Comparison of ENCODE assay signal across 25 mouse cellular contexts in the genomic region with DNA sequence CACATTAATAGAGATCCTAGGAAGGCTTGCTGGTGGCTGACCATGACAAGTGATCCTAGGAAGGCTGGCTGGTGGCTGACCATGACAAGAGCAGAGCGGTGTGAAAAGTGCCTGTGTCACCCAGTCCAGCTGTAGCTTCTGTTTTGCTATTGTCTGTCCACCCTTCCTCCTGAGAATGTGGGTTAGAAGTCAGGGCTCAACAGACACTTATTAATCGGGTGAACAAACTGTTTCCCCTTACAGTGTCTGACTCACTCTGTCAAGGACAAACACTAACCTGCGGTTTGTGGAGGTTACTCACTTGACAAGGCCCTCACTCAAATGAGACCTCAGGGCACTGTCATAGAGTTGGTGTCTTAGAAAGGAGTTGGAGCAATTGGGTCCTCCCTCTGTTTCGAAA. TPM values are rescaled to one million over a fixed set of nuclear protein-coding genes. Genes with fewer than 3 reads are reported as not detected.
DNase-seq lines count a peak whose midpoint lies in the region; ATAC-seq and TF ChIP-seq lines count a peak whose summit lies in the region.
"Had no signal": no experiment of that assay in that cellular context is flagged by ENCODE, and none has a peak within 500 bp of the region (broad histone marks: within the 10 kb centered on the region; RNA-seq: fewer than 3 reads in every experiment).

No protein-coding gene starts in this region.

- H3K27ac ChIP-seq in bone marrow macrophage, adult 2 months (ENCODE audit: insufficient read depth, low read depth, low read length), result peak overlapping the region; percentile 81
- no peak overlapping the region for H3K27ac ChIP-seq in hindbrain, embryonic 11.5 days (ENCODE audit: low read depth, low read length)
- H3K27ac ChIP-seq in thymus, adult 2 months (ENCODE audit: control insufficient read depth, insufficient read depth, low read length), result no peak overlapping the region
- H3K27ac ChIP-seq: forebrain, embryonic 10.5 days; heart, adult 2 months; hindbrain, embryonic 13.5 days; kidney, embryonic 15.5 days; limb, embryonic 12.5 days; liver, embryonic 12.5 days; lung, embryonic 15.5 days; midbrain, embryonic 13.5 days had no signal

- no peak for TF ChIP-seq CTCF in bone marrow macrophage, adult 2 months (IDR thresholded peaks at IDR 0.05; ENCODE audit: low read depth, low read length)
- no peak for TF ChIP-seq CTCF in thymus, adult 2 months (IDR thresholded peaks at IDR 0.05; ENCODE audit: borderline replicate concordance, control insufficient read depth, extremely low read depth, insufficient read depth, low read length, poor library complexity)

- no peak overlapping the region for H3K4me2 ChIP-seq in hindbrain, embryonic 11.5 days (replicated peaks; ENCODE audit: low read depth, low read length)
- H3K4me2 ChIP-seq: hindbrain, embryonic 13.5 days; kidney, embryonic 15.5 days; limb, embryonic 12.5 days; liver, embryonic 12.5 days; lung, embryonic 15.5 days; midbrain, embryonic 13.5 days had no signal

- whole genome bisulfite sequencing in hindbrain, embryonic 11.5 days, result 92% methylated on average over 4 of the region's 4 CpGs
- WGBS in thymus, adult 2 months, result 95% methylated on average over 4 of the region's 4 CpGs

- peaks cover 39% of the 10 kb centered on the region for H3K4me1 ChIP-seq in bone marrow macrophage, adult 2 months (ENCODE audit: control insufficient read depth, insufficient read depth, low read length)
- no peaks in the 10 kb centered on the region for H3K4me1 ChIP-seq in hindbrain, embryonic 11.5 days (replicated peaks; ENCODE audit: control insufficient read depth, insufficient read depth, low read length)
- H3K4me1 ChIP-seq in thymus, adult 2 months (replicated peaks; ENCODE audit: control insufficient read depth, insufficient read depth, low read length), result no peaks in the 10 kb centered on the region
- H3K4me1 ChIP-seq: liver, embryonic 12.5 days had no signal

- H3K27me3 ChIP-seq in hindbrain, embryonic 11.5 days (ENCODE audit: control insufficient read depth, insufficient read depth, low read length), result no peaks in the 10 kb centered on the region
- H3K27me3 ChIP-seq in thymus, adult 2 months (ENCODE audit: control insufficient read depth, insufficient read depth, low read length), result no peaks in the 10 kb centered on the region
- H3K27me3 ChIP-seq: hindbrain, embryonic 13.5 days; kidney, embryonic 15.5 days; limb, embryonic 12.5 days; liver, embryonic 12.5 days; lung, embryonic 15.5 days; megakaryocyte, embryonic 14.5 days; midbrain, embryonic 13.5 days had no signal

- no peaks in the 10 kb centered on the region for H3K36me3 ChIP-seq in hindbrain, embryonic 11.5 days (ENCODE audit: control insufficient read depth, insufficient read depth, low read length)
- no peaks in the 10 kb centered on the region for H3K36me3 ChIP-seq in thymus, adult 2 months (ENCODE audit: control insufficient read depth, insufficient read depth, low read length)
- H3K36me3 ChIP-seq: liver, embryonic 12.5 days had no signal

- H3K4me3 ChIP-seq in bone marrow macrophage, adult 2 months (ENCODE audit: insufficient read depth, low read length), result no peak overlapping the region
- no peak overlapping the region for H3K4me3 ChIP-seq in hindbrain, embryonic 11.5 days (ENCODE audit: low read depth, low read length)
- no peak overlapping the region for H3K4me3 ChIP-seq in thymus, adult 2 months (ENCODE audit: control insufficient read depth, insufficient read depth, low read length)
- H3K4me3 ChIP-seq: forebrain, embryonic 10.5 days; heart, adult 2 months; hindbrain, embryonic 13.5 days; kidney, embryonic 15.5 days; limb, embryonic 12.5 days; liver, embryonic 12.5 days; lung, embryonic 15.5 days; megakaryocyte, embryonic 14.5 days; midbrain, embryonic 13.5 days had no signal

- H3K9ac ChIP-seq in hindbrain, embryonic 11.5 days (ENCODE audit: low read depth, low read length), result no peak overlapping the region
- H3K9ac ChIP-seq: hindbrain, embryonic 13.5 days; kidney, embryonic 15.5 days; limb, embryonic 12.5 days; liver, embryonic 12.5 days; lung, embryonic 15.5 days; midbrain, embryonic 13.5 days had no signal

- no peaks in the 10 kb centered on the region for H3K9me3 ChIP-seq in hindbrain, embryonic 11.5 days (ENCODE audit: control insufficient read depth, low read length)
- H3K9me3 ChIP-seq: forebrain, embryonic 10.5 days; hindbrain, embryonic 13.5 days; kidney, embryonic 15.5 days; limb, embryonic 12.5 days; liver, embryonic 12.5 days; lung, embryonic 15.5 days; megakaryocyte, embryonic 14.5 days; midbrain, embryonic 13.5 days had no signal

- no peak for TF ChIP-seq POLR2A in bone marrow macrophage, adult 2 months (IDR thresholded peaks at IDR 0.05; ENCODE audit: borderline replicate concordance, low read depth, low read length)
- TF ChIP-seq POLR2A in thymus, adult 2 months (IDR thresholded peaks at IDR 0.05; ENCODE audit: control insufficient read depth, extremely low read depth, insufficient read depth, low read length, poor library complexity), result no peak

- peak; percentile 73 for DNase-seq in adrenal gland, adult 2 months
- DNase-seq in adrenal gland, postnatal 4 days (ENCODE audit: low spot score in 2 of 2), result no peak
- DNase-seq in urinary bladder, adult 2 months (ENCODE audit: low spot score), result peak; percentile 6
- DNase-seq in urinary bladder, postnatal 36 days (ENCODE audit: low spot score in 2 of 2), result no peak
- no peak for DNase-seq in hindbrain, embryonic 11.5 days (ENCODE audit: low spot score)
- no peak for DNase-seq in thymus, adult 2 months
- DNase-seq: cerebellum, adult 18-20 months; cerebellum, postnatal 14 days; gastrocnemius, postnatal 25 days; heart, adult 2 months; kidney, adult 11 months; kidney, postnatal 36 days; right cerebral cortex, postnatal 14 days; spleen, adult 18-20 months; thymus, postnatal 36 days had no signal

- no peak for ATAC-seq in hindbrain, embryonic 11.5 days (ENCODE audit: low FRiP score)
- ATAC-seq: forebrain, embryonic 16.5 days; liver, embryonic 12.5 days; midbrain, embryonic 13.5 days had no signal

RNA-seq across cellular contexts. Expression of a gene that starts 35.1 kb away (rescaled TPM):
- total RNA-seq in adrenal gland, adult 2 months (2021), result 1 to 10 TPM; 8.2 to 8.3 TPM
- 7.7 and 7.8 TPM in 2 replicates for polyA plus RNA-seq in adrenal gland, adult 2 months (2012; rRNA removed)
- total RNA-seq in adrenal gland, postnatal 4 days (2021), result 1 to 10 TPM; 6.7 to 7.4 TPM
- polyA plus RNA-seq in urinary bladder, adult 2 months (2012; rRNA removed), result 3.1 and 3.5 TPM in 2 replicates
- polyA plus RNA-seq in bone marrow macrophage, adult 2 months (2012; ENCODE audit: insufficient read depth, insufficient read length, missing spikeins), result 8.1 and 9.3 TPM in 2 replicates
- 5.5 and 6.2 TPM in 2 replicates for polyA plus RNA-seq in hindbrain, embryonic 11.5 days (2014; fragmentation: Nextera tagmentation; extraction: Ambion mirVana)
- polyA plus RNA-seq in thymus, adult 2 months (2012; rRNA removed), result 5.5 and 6.2 TPM in 2 replicates

RNA-seq across cellular contexts. Expression of a gene that starts 35.4 kb away (rescaled TPM):
- total RNA-seq in adrenal gland, adult 2 months (2021), result 1 to 10 TPM; 6.5 to 7.8 TPM
- 10.2 and 13.7 TPM in 2 replicates for polyA plus RNA-seq in adrenal gland, adult 2 months (2012; rRNA removed)
- total RNA-seq in adrenal gland, postnatal 4 days (2021), result 10 to 100 TPM; 16.4 to 19.2 TPM
- 10.5 and 12.9 TPM in 2 replicates for polyA plus RNA-seq in urinary bladder, adult 2 months (2012; rRNA removed)
- polyA plus RNA-seq in bone marrow macrophage, adult 2 months (2012; ENCODE audit: insufficient read depth, insufficient read length, missing spikeins), result 23.3 and 28.4 TPM in 2 replicates
- 17.2 and 20.7 TPM in 2 replicates for polyA plus RNA-seq in hindbrain, embryonic 11.5 days (2014; fragmentation: Nextera tagmentation; extraction: Ambion mirVana)
- 30.9 and 33.8 TPM in 2 replicates for polyA plus RNA-seq in thymus, adult 2 months (2012; rRNA removed)

Comparison
In these comparisons a context has a peak if more than half of its experiments do, and no peak if none do; other contexts are left out.
1. DNase-seq: peak in adrenal gland, adult 2 months (single experiment) and urinary bladder, adult 2 months (single experiment); none in adrenal gland, postnatal 4 days (0 of 2), urinary bladder, postnatal 36 days (0 of 2), hindbrain, embryonic 11.5 days (single experiment) and thymus, adult 2 months (single experiment).